Mouse (Mus musculus) forebrain, embryonic 12.5 days (tissue): ENCODE data around the gene Olfr633. TPM values are rescaled to one million over a fixed set of nuclear protein-coding genes. Genes with fewer than 3 reads are reported as not detected.

Source experiments
- polyA plus RNA-seq: library from polyadenylated mRNA; unstranded; fragments of >200 nt; fragmentation: Nextera tagmentation; extraction: Ambion mirVana; gene quantifications from 2 replicates; pipeline ENCODE4 v1.2.1, GENCODE M21; 2016

Olfr633 gene
- polyA plus RNA-seq, 1 experiment from 2014 or later = not detected

Other genes starting within 250 kb of the Olfr633 start
- not detected in 2 replicates for gene Olfr243, start 229.8 kb upstream of the Olfr633 start, polyA plus RNA-seq
- gene Olfr628, start 214.1 kb upstream of the Olfr633 start, polyA plus RNA-seq = not detected in 2 replicates
- not detected in 2 replicates for gene Olfr629, start 199.5 kb upstream of the Olfr633 start, polyA plus RNA-seq
- gene Olfr630, start 187.1 kb upstream of the Olfr633 start, polyA plus RNA-seq = not detected in 2 replicates
- not detected in 2 replicates for gene Olfr69, start 172.8 kb upstream of the Olfr633 start, polyA plus RNA-seq
- gene Olfr68, start 164.7 kb upstream of the Olfr633 start, polyA plus RNA-seq = not detected in 2 replicates
- not detected in 2 replicates for gene Olfr67, start 152.6 kb upstream of the Olfr633 start, polyA plus RNA-seq
- gene Hbb-bt, start 130.4 kb upstream of the Olfr633 start, polyA plus RNA-seq = 599 and 788 TPM in 2 replicates
- 465 and 620 TPM in 2 replicates for gene Hbb-bs, start 116.3 kb upstream of the Olfr633 start, polyA plus RNA-seq
- 0.50 TPM in 1 of 2 replicates, not detected in the other for gene Hbb-bh2, start 103.9 kb upstream of the Olfr633 start, polyA plus RNA-seq
- gene Hbb-bh1, start 101.3 kb upstream of the Olfr633 start, polyA plus RNA-seq = 427 and 624 TPM in 2 replicates
- 6,398 and 8,559 TPM in 2 replicates for gene Hbb-y, start 91.2 kb upstream of the Olfr633 start, polyA plus RNA-seq
- not detected in 2 replicates for gene Olfr66, start 58.2 kb upstream of the Olfr633 start, polyA plus RNA-seq
- gene Olfr64, start 50.0 kb upstream of the Olfr633 start, polyA plus RNA-seq = not detected in 2 replicates
- not detected in 2 replicates for gene Olfr65, start 41.0 kb upstream of the Olfr633 start, polyA plus RNA-seq
- not detected in 2 replicates for gene Olfr631, start 15.6 kb upstream of the Olfr633 start, polyA plus RNA-seq
- not detected in 2 replicates for gene Olfr632, start 10.1 kb upstream of the Olfr633 start, polyA plus RNA-seq
- gene Olfr635, start 26.7 kb downstream of the Olfr633 start, polyA plus RNA-seq = not detected in 2 replicates
- not detected in 2 replicates for gene Olfr638, start 54.3 kb downstream of the Olfr633 start, polyA plus RNA-seq
- gene Olfr639, start 72.9 kb downstream of the Olfr633 start, polyA plus RNA-seq = 0.04 TPM in 1 of 2 replicates, not detected in the other
- gene Olfr640, start 81.1 kb downstream of the Olfr633 start, polyA plus RNA-seq = not detected in 2 replicates
- gene Olfr641, start 91.0 kb downstream of the Olfr633 start, polyA plus RNA-seq = not detected in 2 replicates
- not detected in 2 replicates for gene Olfr642, start 108.2 kb downstream of the Olfr633 start, polyA plus RNA-seq
- gene 4930516K23Rik, start 117.0 kb downstream of the Olfr633 start, polyA plus RNA-seq = not detected in 2 replicates
- not detected in 2 replicates for gene Olfr644, start 127.4 kb downstream of the Olfr633 start, polyA plus RNA-seq
- gene Olfr645, start 141.0 kb downstream of the Olfr633 start, polyA plus RNA-seq = not detected in 2 replicates
- gene Olfr646, start 160.4 kb downstream of the Olfr633 start, polyA plus RNA-seq = not detected in 2 replicates
- not detected in 2 replicates for gene Ubqln5, start 185.4 kb downstream of the Olfr633 start, polyA plus RNA-seq
- not detected in 2 replicates for gene Olfr643, start 193.0 kb downstream of the Olfr633 start, polyA plus RNA-seq
- not detected in 2 replicates for gene Ubqln3, start 198.8 kb downstream of the Olfr633 start, polyA plus RNA-seq
- gene Ubqlnl, start 206.1 kb downstream of the Olfr633 start, polyA plus RNA-seq = not detected in 2 replicates
- gene Olfm5, start 220.4 kb downstream of the Olfr633 start, polyA plus RNA-seq = not detected in 2 replicates
- gene Olfr648, start 239.0 kb downstream of the Olfr633 start, polyA plus RNA-seq = 0.41 and 0.51 TPM in 2 replicates